Mouse (Mus musculus) thymus, postnatal 4 days (tissue): Measurements from ENCODE around the gene Isoc2b.
"Not testable (repeated sequence)": the region's sequence is repeated elsewhere in the genome, so short reads cannot be mapped to it uniquely, and the experiment has no call there.

Source experiments
- DNase-seq: peaks from one replicate; pipeline ENCODE4 v3.0.0; 2021

The Isoc2b gene

DNA sequence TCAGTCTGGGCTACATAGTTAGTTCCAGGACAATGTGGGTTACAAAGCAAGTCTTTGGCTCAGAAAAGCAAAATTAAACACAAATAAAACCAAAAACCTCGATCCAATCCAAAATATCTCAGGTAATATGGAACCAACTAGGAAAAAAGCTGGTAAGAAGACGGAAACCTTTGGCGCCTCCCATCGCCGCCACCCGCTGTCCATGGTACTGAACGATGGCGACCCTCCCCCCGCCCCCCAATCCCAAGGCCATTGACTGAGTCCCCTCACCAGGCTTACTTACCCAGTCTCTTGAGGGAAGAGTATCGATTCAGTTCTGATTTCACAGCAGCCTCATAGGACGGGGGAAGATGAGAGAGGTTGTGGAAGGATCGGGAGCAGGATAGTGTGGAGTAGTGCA lies 39.6 kb downstream of the Isoc2b start:
- DNase-seq: no peak

DNA sequence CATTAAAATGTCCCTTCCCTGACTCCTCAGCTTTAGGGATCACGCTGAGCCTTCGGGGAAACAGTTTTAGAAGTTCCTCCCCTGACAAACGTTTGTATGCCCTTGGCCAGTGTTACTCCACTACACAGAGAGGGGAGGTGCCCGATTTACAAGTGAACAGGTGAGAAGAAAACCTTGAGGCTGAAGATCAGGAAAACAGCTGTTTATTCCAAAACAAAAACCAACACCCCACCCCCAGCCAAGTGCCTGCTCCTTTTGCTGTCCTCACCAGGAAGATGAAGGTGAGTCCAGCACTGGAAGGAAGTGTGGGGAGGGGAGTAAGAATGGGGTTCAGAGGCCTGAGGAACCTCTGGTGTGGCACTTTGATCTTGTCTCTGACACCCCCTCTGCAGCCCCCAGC lies 44.7 kb downstream of the Isoc2b start:
- no peak for DNase-seq

DNA sequence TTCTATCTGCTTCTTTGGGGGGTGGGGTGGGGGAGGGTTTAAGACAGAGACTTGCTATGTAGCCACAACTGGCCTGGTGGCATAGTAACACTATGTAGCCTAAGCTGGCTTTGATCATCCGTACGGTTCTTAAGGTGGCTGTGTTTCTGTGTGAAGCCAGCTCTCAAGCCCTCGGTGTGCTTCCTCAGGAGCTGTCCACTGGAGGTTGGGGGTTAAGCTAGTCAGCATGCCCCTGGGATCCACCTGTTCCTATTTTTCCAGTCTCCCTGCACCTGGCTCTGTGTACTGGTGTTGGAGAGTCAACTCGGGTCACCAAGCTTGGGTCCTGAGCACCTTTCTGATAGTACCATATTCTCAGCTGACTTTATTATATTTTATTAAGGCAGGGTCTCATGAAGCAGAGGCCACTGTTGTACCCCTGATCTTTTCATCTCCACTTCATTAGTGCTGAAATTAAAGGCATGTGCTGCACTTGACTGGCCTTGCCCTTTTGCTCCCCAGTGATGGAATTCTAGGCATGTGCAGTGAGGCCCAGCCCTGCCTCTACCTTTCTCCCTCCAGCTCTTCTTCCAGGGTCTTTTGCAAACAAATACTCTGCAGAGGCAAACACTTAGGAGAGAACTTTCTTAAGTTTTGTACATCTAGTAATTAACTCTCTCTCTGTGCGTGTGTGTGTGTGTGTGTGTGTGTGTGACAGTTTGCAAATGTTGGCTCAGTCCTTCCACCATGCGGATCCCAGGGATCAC lies 47.7 kb downstream of the Isoc2b start:
- no peak for DNase-seq

DNA sequence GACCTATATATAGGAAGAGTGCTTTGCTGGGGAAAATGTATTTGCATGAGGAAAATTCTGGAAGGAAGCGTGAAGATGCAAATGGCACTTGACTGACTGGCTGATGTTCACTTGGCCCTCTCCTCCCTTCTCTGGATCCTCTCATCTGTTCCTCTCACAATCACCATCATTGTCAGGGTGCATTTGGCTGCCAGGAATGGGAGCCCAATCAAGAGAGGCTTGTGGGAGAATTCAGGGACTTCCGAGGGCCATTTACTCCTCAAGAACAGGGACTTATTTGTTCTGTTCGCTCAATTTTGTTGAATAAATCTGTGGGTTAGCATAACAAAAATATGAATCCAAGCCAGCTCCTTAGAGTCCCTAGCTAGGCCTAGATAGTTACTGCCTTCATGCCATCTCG lies 48.4 kb downstream of the Isoc2b start:
- DNase-seq: no peak

DNA sequence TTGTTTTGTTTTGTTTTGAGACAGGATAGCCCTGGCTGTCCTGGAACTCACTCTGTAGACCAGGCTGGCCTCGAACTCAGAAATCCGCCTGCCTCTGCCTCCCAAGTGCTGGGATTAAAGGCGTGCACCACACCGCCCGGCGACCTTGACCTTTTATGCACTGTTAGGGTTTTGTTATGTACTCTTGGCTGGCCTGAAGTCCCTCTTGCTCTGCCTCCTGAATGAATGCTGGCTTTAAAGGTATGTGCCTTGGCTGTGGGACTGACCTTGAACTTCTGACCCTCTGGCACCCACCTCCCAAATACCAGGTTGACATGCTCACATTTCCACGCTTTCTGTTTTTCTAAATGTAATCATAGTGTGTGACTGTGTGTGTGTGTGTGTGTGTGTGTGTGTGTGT lies 49.1 kb downstream of the Isoc2b start:
- DNase-seq: not testable (repeated sequence)

DNA sequence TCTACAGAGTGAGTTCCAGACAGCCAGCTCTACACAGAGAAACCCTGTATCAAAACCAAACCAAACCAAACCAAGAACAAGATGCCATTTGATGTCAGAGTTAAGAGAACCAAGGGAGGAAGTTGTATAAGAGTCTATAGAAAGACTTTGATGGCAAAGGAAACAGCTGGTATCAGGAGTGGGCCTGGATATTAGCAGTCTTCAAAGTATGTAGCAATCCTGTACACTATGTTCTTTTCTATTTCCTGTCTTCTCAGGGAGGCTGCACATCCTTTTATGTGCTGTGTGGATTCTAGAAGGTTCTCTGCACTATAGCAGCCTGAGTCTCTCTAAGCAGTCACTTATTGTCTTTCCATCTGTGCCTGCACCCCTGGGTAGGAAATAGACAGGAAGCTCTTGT lies 53.5 kb downstream of the Isoc2b start:
- DNase-seq: no peak

DNA sequence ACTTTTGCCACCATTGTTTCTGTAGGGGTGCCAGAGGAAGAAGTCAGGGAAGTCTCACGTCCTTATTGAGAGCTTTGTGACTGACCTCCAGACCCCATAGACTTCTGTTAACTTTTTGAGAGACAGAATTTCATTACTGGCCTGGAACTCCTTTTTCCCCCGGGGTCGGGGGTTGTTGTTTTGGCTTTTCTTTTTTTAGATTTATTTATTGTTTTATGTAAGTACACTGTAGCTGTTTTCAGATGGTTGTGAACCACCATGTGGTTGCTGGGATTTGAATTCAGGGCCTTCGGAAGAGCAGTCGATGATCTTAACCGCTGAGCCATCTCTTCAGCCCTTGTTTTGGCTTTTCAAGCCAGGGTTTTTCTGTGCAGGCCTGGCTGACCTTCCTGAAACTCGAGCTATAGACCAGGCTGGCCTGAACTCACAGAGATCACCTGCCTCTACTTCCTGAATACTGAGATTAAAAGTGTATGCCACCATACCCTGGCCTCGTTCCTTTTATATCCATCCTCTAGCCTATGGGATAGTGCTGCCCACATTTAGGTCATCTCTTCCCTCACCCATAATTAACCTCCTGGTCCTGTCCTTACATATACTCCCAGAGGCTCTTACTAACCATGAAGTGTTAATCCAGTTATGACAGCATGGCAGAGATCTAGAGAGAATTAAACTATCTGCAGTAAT lies 56.8 kb downstream of the Isoc2b start:
- DNase-seq: peak; percentile 34

DNA sequence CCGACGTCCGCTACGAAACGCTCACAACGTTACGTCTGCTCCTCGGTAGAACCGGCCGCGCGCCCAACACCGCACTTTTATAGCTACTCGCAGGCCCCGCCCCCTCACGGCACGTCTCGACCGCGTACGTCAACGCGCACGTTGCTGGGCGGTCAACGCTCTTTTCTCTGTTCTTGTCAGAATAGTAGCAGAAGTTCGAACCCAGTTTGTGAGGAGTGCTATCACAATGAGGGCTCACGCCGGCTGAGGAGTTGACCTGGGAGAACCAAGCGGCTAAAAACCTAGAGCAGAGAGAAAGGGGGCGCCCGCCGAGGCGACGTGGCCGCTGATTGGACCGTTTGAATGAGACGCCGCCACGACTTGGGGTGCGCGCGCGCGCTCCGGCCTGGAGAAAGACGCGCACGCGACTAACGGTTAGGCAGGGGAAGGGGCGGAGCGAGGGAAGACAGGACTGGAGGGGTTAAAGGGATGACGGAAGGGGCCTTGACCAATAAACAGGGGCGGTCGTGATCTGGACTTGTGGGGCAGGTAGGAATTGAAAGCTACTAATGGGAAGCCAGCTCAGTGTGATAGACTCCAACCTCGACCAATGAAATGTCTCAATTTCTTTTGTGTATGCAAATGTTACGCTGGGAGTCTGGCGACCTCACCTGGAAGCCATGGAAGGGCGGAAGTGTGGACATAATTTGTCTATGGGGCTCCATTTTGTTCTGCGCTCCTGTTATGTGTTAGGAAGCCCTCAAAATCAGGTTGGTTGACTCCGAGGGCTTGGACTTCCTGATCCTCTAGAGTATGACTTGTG lies 57.6 kb downstream of the Isoc2b start, which contains the start of gene Ube2s:
Ube2s (minus strand) TSS at position 288 of the 802 bp plus-strand sequence.
- DNase-seq: peak; percentile 100

DNA sequence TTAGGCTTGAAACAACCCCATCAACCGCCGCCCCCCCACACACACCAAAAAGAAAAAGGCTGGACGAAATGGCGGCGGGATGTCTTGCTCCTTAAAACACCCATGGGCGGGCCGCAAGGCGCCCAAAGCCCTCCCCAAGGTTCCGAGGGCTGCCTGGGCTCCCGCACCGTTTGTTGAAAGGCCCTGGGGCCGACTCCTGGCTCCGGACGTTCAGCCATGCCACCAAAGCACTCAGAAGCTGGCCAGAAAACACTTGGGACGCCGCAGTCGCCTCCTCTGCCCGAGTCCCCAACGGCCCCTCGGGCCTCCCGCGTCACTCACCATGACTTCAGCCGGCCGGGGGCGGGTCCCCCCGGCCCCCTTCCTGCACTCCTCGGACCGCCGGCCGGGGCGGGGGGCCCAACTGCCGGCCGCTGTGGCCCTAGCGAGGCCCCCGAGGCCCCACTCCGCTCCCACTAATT lies 58.2 kb downstream of the Isoc2b start:
- DNase-seq: no peak

DNA sequence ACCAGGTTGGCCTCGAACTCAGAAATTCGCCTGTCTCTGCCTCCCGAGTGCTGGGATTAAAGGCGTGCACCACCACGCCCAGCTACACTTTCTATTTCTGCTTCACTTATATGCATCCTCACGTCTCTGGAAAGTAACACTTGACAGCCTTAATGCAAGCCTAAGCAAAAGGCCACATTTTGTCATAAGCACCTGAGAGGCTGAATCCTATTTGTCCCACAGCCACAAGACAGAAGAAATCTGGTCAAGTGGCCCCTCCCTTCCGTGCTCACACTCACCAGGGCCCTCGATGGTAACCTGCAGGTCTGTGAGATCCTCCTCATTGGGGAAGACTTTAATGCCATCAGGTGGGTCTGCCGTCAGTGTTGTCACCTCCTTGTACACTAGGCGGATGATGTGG lies 58.9 kb downstream of the Isoc2b start:
- DNase-seq: not testable (repeated sequence)

DNA sequence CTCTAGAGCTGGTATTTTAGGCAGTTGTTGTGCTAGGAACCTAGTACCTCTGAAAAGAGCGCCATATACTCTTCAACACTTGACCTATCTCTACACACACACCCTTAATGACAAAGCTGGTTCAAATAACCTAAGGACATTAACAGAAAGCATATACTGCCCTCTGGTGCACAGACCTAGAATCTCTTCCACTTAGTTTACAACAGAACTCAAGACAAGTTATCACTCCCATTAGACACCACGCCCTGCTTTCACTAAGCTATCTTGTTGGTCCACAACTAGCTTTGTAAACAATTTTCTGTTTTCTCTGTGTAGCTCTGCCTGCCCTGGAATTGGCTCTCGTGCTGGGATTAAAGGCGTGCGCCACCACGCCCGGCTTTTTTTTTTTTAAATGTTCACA lies 63.3 kb downstream of the Isoc2b start:
- DNase-seq: peak; percentile 48

DNA sequence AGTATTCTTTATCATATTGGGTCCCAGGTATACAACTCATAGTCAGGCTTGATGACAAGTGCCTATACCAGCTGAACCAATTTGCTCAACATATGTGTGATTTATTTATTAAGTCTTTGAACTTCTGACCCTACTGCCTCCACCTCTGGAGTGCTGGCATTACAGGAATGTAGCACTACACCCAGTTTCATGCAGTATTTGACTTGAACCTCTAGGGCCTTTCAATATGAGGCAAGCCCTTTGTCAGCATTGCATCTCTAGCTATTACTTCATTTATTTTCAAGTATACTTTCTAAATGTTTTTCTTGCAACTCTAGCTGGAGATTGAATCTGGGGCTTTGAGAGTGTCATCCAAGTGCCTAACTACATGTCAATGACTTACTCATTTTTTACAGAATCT lies 67.8 kb downstream of the Isoc2b start:
- DNase-seq: no peak

DNA sequence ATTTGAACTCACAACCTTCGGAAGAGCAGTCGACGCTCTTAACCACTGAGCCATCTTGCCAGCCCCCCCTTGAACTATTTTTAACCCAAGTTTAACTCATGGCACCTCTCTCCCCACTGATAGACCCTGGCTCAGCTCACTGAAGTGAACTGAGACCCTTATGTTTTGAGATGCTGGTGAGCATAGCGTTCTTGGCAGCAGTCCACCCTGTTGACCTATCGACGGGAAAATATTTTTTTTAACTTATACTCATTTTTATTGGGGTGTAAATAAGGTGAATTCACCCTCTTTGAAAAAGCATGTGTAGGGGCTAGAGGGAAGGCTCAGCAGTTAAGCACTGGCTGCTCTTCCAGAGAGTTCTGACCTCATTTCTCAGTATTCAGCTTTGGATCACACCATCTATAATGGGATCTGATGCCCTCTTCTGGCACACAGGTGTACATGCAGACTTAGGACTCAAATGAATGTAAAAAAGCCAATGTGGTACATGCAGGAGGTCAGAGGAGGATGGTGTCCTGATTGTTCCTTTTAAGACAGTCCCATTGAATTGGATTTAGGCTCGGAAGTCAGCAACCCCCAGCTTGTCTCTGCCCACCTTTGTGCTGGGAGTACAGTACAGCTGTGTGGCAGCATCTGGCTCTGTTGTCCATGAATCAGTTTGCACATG lies 74.2 kb downstream of the Isoc2b start:
- DNase-seq: no peak
